Mouse (Mus musculus) c-Kit-positive CD71-negative TER-119-negative erythroid progenitor cells, embryonic 14.5 days (primary cell): ENCODE measurements around the gene Hap1.
"Not testable (repeated sequence)": the region's sequence is repeated elsewhere in the genome, so short reads cannot be mapped to it uniquely, and the experiment has no call there.

Experiments used
- DNase-seq: peaks from one replicate; pipeline ENCODE4 v3.0.0-alpha.2; 2013; ENCODE audit warnings: low read depth

The Hap1 gene

GRCm38 (mm10) chr11:100318529-100319451 lies 37.1 kb downstream of the Hap1 start:
- DNase-seq, result no peak

- no peak for DNase-seq
These were observed 38.0 kb downstream of the Hap1 start for GRCm38 (mm10) chr11:100317826-100318380.

- no peak for DNase-seq
These were observed 40.5 kb downstream of the Hap1 start for GRCm38 (mm10) chr11:100315439-100315838.

GRCm38 (mm10) chr11:100313424-100313823 lies 42.5 kb downstream of the Hap1 start:
- no peak for DNase-seq

GRCm38 (mm10) chr11:100312096-100312679 lies 43.7 kb downstream of the Hap1 start:
- DNase-seq, result no peak

- DNase-seq, result no peak
These were observed 44.3 kb downstream of the Hap1 start for GRCm38 (mm10) chr11:100311656-100312055.

GRCm38 (mm10) chr11:100308672-100309071 lies 47.3 kb downstream of the Hap1 start:
- DNase-seq, result not testable (repeated sequence)

- no peak for DNase-seq
These were observed 48.0 kb downstream of the Hap1 start for GRCm38 (mm10) chr11:100307900-100308299.

GRCm38 (mm10) chr11:100301292-100301691 lies 54.6 kb downstream of the Hap1 start:
- no peak for DNase-seq

- DNase-seq, result no peak
These were observed 55.6 kb downstream of the Hap1 start for GRCm38 (mm10) chr11:100300293-100300692.

GRCm38 (mm10) chr11:100298274-100299036 lies 57.5 kb downstream of the Hap1 start:
- peak; percentile 67 for DNase-seq

GRCm38 (mm10) chr11:100297801-100298200 lies 58.1 kb downstream of the Hap1 start:
- DNase-seq, result no peak
